Mouse (Mus musculus) urinary bladder, postnatal 14 days (tissue): Measurements from ENCODE around the gene Sergef.

Experiments used
- DNase-seq: peaks from one replicate; pipeline ENCODE4 v3.0.0; 2021; ENCODE audit warnings: low spot score

The Sergef gene

GRCm38 (mm10) chr7:46540616-46541015 lies 99.0 kb downstream of the Sergef start:
- no peak for DNase-seq

DNA sequence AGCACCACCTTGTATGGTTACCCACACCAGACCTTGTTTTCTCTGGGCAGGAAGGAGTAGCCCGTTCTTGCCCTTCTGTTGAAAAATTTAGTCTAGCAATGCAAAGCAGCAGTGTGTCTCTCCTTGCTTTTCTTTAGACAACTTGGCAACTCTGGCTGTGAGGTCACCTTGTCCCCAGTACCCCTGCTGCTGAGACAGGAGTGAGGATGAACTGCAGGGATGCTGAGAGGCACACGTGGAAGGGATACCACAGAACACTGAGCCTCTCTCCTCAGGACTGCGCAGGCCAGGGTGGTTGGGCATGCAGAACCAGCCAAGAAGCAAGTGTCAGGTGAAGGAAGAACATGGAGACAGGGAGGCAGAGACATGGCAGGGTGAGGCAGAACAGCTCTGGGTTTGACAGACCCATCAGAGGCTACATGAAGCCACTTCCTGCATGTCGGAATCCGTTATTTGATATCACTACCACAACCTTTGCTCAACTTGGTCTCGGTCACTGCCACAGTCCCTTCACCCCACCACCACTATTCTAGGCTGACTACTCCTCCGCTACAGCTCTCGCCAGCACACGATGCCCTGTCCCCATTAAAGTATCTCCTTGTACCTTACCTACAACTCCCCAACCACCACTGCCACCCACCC lies 103.0 kb downstream of the Sergef start:
- DNase-seq: no peak

DNA sequence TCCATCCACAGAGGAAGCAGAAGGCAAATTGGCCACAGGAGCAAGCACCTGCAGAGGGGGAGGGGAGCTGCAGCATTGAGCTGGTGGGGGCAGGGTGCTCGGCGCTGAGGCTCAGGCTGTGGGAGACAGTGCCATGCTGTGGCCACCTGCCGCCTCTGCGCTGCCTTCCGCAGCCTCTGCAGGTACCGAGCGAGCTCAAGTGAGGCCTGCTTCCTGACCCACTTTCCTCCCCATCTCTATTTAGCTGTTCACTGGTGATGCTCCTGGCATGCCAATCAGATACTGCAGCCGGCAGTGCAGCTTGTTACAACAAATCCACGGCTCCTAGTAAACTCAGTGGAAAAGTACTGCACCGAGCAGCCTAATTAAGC lies 104.2 kb downstream of the Sergef start:
- no peak for DNase-seq

DNA sequence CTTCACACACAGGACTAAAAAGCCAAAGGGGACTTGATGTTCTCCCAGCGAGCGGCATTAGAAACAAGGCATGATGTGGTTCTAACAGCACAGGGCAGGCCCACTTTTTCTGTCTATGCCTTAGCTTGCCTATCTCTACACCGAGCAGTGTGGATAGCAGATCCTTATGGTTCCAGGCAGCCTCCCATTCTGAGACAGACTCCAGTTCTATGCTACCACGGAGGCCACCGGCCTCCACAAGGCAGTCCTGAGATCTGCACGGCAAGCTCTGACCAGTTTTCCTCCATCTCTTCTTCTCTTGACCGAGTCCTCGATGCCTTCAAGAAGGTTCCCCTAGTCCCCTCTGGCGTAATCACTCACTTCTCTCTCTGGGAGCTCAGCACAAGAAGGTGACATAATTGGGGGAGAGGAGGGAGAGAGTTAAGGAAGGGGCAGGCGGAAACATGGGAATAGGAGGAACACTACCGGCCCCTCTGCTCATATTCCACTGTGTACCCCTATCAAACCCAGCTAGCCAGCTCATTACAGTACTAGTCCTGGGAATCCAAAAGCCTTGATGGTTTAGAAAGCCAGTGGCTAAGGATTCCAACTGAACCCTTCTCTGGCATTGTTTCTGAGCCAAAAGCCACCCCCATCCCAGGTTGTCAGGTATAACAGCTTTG lies 104.7 kb downstream of the Sergef start:
- no peak for DNase-seq

- DNase-seq: no peak
Observed at GRCm38 (mm10) chr7:46533518-46533917, 106.1 kb downstream of the Sergef start.

DNA sequence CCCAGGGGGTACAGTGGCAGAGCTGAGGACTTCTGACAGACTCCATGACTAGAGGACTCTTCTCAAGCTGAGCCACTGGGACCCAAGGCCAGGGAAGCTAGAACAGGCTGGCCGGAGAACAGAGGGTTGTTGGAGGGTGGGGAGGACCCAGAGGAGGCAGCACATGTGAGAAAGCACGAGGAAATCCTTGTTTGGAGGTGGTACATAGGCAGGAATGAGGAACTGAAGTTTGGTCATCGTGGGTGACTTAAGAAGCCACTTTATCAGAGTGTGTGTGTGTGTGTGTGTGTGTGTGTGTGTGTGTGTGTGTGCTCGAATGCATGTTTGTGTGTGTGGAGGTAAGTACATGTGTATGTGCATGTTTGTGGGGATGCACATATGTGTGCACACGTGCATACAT lies 108.3 kb downstream of the Sergef start:
- no peak for DNase-seq

DNA sequence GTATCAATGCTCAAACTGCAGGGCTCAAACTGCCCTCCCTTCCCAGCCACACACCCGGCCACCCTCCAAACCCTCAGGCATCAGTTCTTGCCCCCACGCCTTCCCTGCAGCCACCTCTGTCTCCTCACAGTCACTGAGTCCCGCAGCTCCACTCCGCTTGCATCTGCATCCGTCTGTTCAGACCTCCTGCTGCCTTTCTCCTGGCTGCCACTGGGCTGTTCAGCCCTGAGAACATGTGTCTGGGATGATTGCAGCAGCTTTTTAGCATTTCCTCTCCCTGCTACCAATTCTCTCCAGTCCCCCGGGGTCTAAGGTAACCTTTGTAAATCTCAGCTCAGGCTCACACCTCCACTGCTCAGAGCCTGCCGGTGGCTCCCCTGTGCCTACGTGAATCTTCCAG lies 109.7 kb downstream of the Sergef start:
- DNase-seq: no peak

- DNase-seq: no peak
Observed at GRCm38 (mm10) chr7:46529259-46529658, 110.3 kb downstream of the Sergef start.

GRCm38 (mm10) chr7:46526665-46527154 lies 112.9 kb downstream of the Sergef start:
- no peak for DNase-seq

- no peak for DNase-seq
Observed at GRCm38 (mm10) chr7:46523215-46523614, 116.4 kb downstream of the Sergef start.

- DNase-seq: no peak
Observed at GRCm38 (mm10) chr7:46521794-46522193, 117.8 kb downstream of the Sergef start.

GRCm38 (mm10) chr7:46519148-46519547 lies 120.5 kb downstream of the Sergef start:
- DNase-seq: no peak

DNA sequence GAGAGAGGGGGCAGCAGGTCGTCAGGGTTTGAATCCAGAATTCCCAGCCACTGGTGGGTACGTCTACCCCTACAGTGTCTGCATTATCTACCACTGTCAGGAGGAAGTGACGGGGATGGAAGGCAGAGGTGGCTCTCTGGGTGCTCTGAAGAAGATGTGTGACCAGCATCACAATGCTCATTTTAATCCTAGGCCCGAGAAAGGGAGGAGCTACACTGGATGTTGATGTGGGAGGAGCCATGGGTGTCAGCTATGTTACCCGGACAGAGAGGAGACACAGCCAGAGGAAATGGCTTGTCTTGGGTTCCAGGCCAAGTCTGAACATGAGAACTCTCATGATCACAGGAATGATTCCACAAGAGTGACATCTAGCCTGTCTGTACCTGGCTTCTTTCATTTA lies 122.4 kb downstream of the Sergef start:
- no peak for DNase-seq

- DNase-seq: no peak
Observed at GRCm38 (mm10) chr7:46515960-46516359, 123.6 kb downstream of the Sergef start.

DNA sequence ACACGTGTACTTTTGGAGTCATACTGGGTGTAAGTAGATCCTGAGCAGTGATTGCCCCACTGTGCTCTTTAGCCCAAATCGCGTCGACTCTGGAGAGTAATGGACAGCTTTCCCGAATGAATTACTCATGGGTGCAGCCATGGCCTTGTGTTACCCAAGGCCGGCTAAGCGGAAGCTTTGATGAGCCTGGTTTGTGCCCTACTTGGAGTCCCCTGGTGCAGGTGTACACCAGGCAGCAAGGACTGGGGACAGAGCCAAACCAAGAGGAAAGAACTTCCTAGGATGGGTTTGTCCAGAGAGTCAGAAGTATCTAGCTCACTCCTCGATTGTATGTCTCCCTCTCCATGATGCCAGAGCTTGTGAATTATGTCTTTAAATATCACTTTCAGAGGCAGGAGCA lies 124.6 kb downstream of the Sergef start:
- no peak for DNase-seq

DNA sequence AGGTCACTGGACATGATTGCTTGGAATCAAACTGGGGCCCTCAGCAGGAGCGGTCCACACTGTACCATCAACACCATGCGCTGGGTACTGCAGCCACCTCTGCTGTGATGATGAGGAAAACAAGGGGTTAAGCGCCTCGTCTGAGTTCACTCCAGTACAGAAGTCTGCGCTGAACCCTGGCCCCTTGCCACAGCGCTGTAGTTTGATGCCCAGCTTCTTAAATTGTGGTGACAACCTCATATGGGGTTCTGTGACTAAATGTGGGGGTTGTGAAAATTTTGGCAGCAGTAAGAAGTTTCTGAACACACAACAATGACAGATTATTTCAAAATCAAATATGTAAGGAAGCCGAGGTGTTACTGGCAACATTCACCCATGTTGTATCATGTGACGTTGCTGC lies 126.0 kb downstream of the Sergef start:
- no peak for DNase-seq

GRCm38 (mm10) chr7:46512792-46513191 lies 126.8 kb downstream of the Sergef start:
- no peak for DNase-seq

GRCm38 (mm10) chr7:46510806-46511205 lies 128.8 kb downstream of the Sergef start:
- DNase-seq: no peak

- no peak for DNase-seq
Observed at GRCm38 (mm10) chr7:46509391-46510310, 130.0 kb downstream of the Sergef start.

GRCm38 (mm10) chr7:46508590-46509318 lies 130.9 kb downstream of the Sergef start:
- DNase-seq: no peak

DNA sequence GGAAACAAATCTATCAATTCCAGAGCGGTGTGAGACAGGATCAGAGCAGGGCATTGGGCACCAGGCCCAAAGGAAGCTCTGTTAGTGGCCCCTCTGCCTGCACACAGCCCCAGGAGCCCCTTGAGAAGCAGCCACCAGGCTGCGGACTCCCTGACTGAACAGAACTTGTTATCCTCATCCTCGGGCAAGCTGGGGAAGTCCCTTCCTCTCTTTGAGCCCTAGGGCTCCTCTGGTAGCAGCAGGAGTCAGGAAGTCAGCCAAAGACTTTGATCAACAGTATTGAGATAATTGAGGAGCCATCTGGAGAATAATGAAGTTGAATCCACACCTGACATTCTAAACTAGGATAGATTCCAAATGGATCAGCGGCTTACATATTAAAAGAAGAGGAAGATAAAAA lies 135.4 kb downstream of the Sergef start:
- DNase-seq: no peak

GRCm38 (mm10) chr7:46502650-46503049 lies 137.0 kb downstream of the Sergef start:
- DNase-seq: no peak
